Mouse (Mus musculus): ENCODE results near the gene Uap1.
"Not testable (repeated sequence)": the region's sequence is repeated elsewhere in the genome, so short reads cannot be mapped to it uniquely, and the experiment has no call there.

Gene Uap1

DNA sequence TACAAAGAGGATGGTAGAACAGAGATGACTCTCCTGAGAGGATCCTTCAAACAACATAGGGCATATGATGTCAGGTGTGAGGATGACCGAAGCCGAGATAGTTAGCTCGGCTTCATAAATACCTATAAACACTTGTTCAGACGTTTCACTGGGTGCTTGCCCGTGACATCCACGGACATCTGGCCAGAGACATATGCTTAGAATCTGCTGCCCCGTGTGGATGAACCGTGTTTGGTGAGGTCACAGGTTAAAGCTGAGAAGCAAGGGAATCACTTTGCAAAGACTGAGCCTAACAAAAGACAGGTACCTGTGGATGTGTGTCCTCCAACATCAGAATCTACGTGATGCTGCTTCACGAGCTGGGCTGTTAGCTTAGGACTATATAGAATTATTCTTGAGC, 62.5 kb downstream of the Uap1 start:
- no peak for DNase-seq (ENCODE audit: low spot score in 2 of 2)

GRCm38 (mm10) chr1:170111651-170112226, 63.0 kb downstream of the Uap1 start:
- DNase-seq (ENCODE audit: low spot score in 2 of 2): peak in 1 of 2 experiments; percentile 20

GRCm38 (mm10) chr1:170110516-170111332, 64.0 kb downstream of the Uap1 start, which contains the start of gene Ddr2:
TSS of gene Ddr2 (minus strand) at chr1:170110762.
- peak; percentile 43 to 47 for DNase-seq (ENCODE audit: low spot score in 2 of 2)

DNA sequence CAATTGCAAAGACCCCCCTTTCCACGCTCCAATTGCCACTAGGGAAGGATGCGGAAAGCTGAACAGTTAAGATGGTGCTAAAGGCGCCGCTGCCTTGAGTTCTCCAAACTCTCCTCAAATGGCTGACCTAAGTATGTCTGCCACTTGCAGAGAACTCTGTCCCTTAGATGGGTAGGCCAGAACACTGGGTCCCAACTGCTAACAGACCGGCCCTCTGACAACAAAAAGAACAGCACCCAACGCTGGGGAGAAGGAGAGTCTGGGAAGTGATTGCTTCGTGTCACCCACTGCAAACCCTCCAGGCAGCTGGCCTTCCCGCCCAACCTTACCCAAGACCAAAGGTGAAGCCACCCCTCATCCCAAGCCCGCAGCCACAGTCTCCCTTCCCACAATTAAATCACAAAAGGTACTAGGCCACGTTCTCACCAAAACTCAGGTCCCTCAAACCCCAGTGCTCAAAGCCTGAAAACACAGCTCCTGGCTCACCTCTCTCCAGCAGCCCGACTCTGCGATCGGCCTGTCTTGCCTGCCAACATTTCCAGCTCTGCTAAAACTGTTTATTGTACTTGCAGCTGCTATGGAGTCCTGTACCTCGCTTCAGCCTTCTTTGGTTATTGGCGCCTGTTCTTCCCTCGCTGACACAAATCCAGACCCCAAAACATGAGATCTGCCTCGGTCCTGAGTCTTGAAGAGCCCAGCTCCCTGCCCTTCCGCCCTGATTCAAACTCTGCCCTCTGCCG, 64.8 kb downstream of the Uap1 start:
- no peak for DNase-seq (ENCODE audit: low spot score in 2 of 2)

DNA sequence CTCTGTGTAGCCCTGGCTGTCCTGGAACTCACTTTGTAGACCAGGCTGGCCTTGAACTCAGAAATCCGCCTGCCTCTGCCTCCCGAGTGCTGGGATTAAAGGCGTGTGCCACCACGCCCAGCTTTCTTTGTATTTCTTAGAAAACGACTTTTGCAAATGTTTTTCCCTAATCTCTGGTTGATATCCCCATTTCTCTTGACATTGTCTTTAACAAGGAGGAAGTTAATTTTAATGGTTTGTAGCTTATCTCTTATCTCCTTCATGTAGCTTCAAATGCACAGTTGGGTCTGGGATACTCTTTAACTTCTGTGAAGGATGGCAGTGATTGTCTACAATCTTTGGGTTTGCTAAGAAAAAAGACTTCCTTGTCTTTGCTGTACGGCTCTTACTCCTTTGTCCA, 71.9 kb downstream of the Uap1 start:
- not testable (repeated sequence) for DNase-seq (ENCODE audit: low spot score in 2 of 2)

Data from right cerebral cortex, postnatal 10 days (tissue).